Mouse (Mus musculus): ENCODE results near the gene Diexf. TPM values are rescaled to one million over a fixed set of nuclear protein-coding genes. Genes with fewer than 3 reads are reported as not detected.

The Diexf gene
- polyA plus RNA-seq, 1 experiment from 2014 or later: 10.2 TPM

DNA sequence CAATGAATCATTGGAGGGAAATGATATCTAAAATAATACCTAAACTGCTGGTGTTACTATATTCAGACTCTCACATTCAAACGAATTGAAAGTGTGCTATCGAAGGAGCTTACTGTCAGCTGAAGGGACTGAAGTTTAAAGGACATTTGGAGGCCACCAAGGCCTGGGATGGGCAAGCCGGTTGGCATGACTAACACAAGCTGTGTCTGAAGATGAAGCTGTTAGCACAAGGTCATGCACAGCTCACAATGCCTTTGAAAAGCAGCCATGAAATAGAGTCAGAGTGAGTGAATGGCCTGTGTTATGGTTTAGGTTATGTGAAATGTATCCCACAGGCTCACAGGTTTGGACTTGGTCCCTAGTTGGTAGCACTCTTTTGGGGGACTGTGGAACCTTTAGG lies 36.5 kb downstream of the Diexf start:
- H3K27ac ChIP-seq: no peak overlapping the region
- peaks cover 9% of the 10 kb centered on the region; the same call in 1 of the 2 replicates for H3K4me1 ChIP-seq
- no peaks in the 10 kb centered on the region for H3K36me3 ChIP-seq (replicated peaks)
- no peaks in the 10 kb centered on the region for H3K9me3 ChIP-seq
- no peak overlapping the region for H3K4me3 ChIP-seq
- WGBS: 91% methylated on average over 3 of the region's 3 CpGs
- no peak for DNase-seq (ENCODE audit: extremely low spot score, low spot score)
- H3K27me3 ChIP-seq (ENCODE audit: poor library complexity, severe bottlenecking): no peaks in the 10 kb centered on the region

GRCm38 (mm10) chr1:193092771-193093170 lies 37.3 kb downstream of the Diexf start:
- peaks cover 9% of the 10 kb centered on the region; the same call in 1 of the 2 replicates for H3K4me1 ChIP-seq
- H3K27me3 ChIP-seq (ENCODE audit: poor library complexity, severe bottlenecking): no peaks in the 10 kb centered on the region
- H3K4me3 ChIP-seq: no peak overlapping the region
- no peaks in the 10 kb centered on the region for H3K9me3 ChIP-seq
- H3K36me3 ChIP-seq (replicated peaks): no peaks in the 10 kb centered on the region
- 88% methylated on average over 1 of the region's 1 CpGs for WGBS
- no peak overlapping the region for H3K27ac ChIP-seq
- DNase-seq (ENCODE audit: extremely low spot score, low spot score): no peak

GRCm38 (mm10) chr1:193090894-193091293 lies 39.2 kb downstream of the Diexf start:
- Histone ChIP-seq H3K27me3 (ENCODE audit: poor library complexity, severe bottlenecking) (no peaks in the 10 kb centered on the region), H3K4me3 (no peak overlapping the region), H3K9me3 (no peaks in the 10 kb centered on the region), H3K27ac (no peak overlapping the region), H3K4me1 (peaks cover 14% of the 10 kb centered on the region), H3K36me3 (replicated peaks) (no peaks in the 10 kb centered on the region)
- WGBS: 88% methylated on average over 11 of the region's 11 CpGs
- DNase-seq (ENCODE audit: extremely low spot score, low spot score): no peak

GRCm38 (mm10) chr1:193090211-193090871 lies 39.7 kb downstream of the Diexf start:
- Histone ChIP-seq H3K4me3 (no peak overlapping the region), H3K27me3 (ENCODE audit: poor library complexity, severe bottlenecking) (no peaks in the 10 kb centered on the region), H3K27ac (0 out of 2 replicates have a peak overlapping the region, but pooled peaks have one; percentile 16), H3K36me3 (replicated peaks) (no peaks in the 10 kb centered on the region), H3K9me3 (no peaks in the 10 kb centered on the region), H3K4me1 (peaks cover 14% of the 10 kb centered on the region)
- DNase-seq (ENCODE audit: extremely low spot score, low spot score): no peak
- WGBS: 81% methylated on average over 18 of the region's 18 CpGs

- 88% methylated on average over 3 of the region's 3 CpGs for WGBS
- Histone ChIP-seq H3K27ac (no peak overlapping the region), H3K9me3 (no peaks in the 10 kb centered on the region), H3K36me3 (replicated peaks) (no peaks in the 10 kb centered on the region), H3K4me3 (no peak overlapping the region), H3K4me1 (peaks cover 14% of the 10 kb centered on the region), H3K27me3 (ENCODE audit: poor library complexity, severe bottlenecking) (no peaks in the 10 kb centered on the region)
- DNase-seq (ENCODE audit: extremely low spot score, low spot score): no peak
These were observed 40.4 kb downstream of the Diexf start for GRCm38 (mm10) chr1:193089683-193090082.

DNA sequence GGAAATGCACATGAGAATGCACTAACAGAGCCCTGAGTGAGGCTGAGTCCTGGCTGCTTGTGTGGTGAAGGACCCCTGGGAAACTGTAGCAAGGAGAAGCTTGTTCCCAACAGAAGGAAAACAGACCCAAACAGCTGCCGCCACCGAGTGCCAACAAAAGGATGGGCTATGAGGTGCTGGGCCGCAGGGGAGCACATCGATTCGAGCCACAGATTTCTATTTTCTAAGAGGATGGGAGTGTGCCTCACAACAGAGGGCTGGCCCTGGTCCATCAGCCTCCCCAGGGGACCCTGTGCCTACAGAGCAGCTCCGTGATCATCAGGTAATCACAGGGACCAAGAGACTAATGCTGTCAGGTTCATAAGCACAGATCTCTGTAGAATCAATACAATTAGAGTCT lies 40.9 kb downstream of the Diexf start:
- DNase-seq (ENCODE audit: extremely low spot score, low spot score): no peak
- H3K27me3 ChIP-seq (ENCODE audit: poor library complexity, severe bottlenecking): no peaks in the 10 kb centered on the region
- WGBS: 92% methylated on average over 6 of the region's 6 CpGs
- H3K4me3 ChIP-seq: no peak overlapping the region
- no peak overlapping the region for H3K27ac ChIP-seq
- H3K36me3 ChIP-seq (replicated peaks): no peaks in the 10 kb centered on the region
- H3K4me1 ChIP-seq: peaks cover 14% of the 10 kb centered on the region
- no peaks in the 10 kb centered on the region for H3K9me3 ChIP-seq

- Histone ChIP-seq H3K27ac (no peak overlapping the region), H3K9me3 (no peaks in the 10 kb centered on the region), H3K4me1 (peaks cover 26% of the 10 kb centered on the region), H3K36me3 (replicated peaks) (no peaks in the 10 kb centered on the region), H3K4me3 (no peak overlapping the region), H3K27me3 (ENCODE audit: poor library complexity, severe bottlenecking) (no peaks in the 10 kb centered on the region)
- 78% methylated on average over 9 of the region's 9 CpGs for WGBS
- DNase-seq (ENCODE audit: extremely low spot score, low spot score): no peak
These were observed 43.1 kb downstream of the Diexf start for GRCm38 (mm10) chr1:193086842-193087476.

DNA sequence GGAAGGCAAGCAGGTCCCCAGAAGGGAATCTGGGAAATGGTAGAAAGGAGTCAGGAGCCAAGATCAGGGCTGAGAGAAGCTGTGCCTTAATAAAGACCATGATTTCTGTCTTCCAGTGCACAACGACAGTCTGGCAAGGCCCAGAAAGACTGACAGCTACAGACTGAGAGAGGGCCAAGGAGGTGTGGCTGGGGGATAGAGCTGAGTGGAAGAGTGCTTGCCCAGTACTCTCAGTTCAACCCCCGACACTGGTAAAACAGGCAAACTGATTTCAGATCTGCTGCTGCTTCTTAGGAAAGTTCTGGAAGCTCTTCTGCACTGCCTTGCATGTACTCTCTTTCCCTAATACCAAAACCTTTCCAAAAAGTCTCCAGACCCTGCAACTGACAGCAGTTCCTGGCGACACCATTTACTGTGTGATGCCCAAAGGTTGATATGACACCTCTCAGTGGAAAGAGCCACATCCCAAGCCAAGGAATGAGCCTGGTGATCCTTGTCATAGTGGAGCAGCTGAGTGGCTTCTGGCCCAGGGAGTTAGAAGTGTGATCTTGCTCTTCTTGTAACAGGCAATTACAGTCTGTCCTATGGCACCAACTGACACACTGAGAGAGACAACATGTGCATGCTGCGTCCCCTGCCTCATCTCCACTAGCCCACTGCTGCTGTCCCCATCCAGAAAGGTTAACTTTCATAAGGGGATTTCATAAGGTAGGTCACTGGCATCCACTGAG lies 43.8 kb downstream of the Diexf start:
- Histone ChIP-seq H3K27ac (no peak overlapping the region), H3K27me3 (ENCODE audit: poor library complexity, severe bottlenecking) (no peaks in the 10 kb centered on the region), H3K36me3 (replicated peaks) (no peaks in the 10 kb centered on the region), H3K4me1 (peaks cover 31% of the 10 kb centered on the region), H3K9me3 (no peaks in the 10 kb centered on the region), H3K4me3 (no peak overlapping the region)
- no peak for DNase-seq (ENCODE audit: extremely low spot score, low spot score)
- 81% methylated on average over 4 of the region's 4 CpGs for WGBS

DNA sequence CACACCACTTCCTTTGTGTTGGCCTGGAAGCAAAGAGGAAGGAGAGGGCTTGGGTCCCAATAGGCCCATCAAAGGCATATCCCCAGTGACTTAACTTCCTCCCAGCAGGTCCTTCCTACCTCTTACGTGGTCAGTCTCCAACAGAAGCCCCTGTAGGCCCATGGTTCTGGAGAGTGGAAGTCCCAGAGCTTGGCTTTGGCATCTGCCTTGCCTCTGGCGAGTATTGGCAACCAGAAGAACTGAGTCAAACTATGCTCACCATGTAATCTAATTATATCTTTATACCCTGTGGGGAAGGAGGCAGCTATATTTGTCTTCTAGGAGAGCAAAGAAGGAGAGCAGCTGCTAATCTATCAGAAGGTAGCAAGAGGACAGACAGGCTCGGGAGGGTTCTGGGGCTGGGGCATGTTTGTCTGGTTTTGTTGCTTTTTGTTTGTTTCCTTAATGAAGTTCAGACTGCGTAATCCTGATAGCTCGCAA lies 44.5 kb downstream of the Diexf start:
- 76% methylated on average over 5 of the region's 5 CpGs for WGBS
- Histone ChIP-seq H3K9me3 (no peaks in the 10 kb centered on the region), H3K27ac (no peak overlapping the region), H3K4me3 (no peak overlapping the region), H3K36me3 (replicated peaks) (no peaks in the 10 kb centered on the region), H3K4me1 (peaks cover 28% of the 10 kb centered on the region), H3K27me3 (ENCODE audit: poor library complexity, severe bottlenecking) (no peaks in the 10 kb centered on the region)
- DNase-seq (ENCODE audit: extremely low spot score, low spot score): no peak

DNA sequence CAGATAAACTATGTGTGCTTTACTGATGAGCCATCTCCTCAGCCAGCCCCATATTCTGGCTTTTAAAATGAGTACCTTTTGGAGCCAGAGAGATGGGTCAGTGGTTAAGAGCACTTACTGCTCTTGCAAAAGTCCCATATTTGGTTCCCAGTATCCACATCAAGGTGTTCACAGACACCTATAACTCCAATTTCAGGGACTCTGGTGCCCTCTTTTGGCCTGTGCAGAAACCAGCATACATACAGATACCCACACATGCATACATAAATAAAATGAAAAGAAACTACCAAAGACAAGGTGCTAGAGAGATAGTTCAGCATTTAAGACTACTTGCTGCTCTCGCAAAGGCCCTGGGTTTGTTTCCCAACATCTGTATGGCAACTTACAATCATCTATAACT lies 46.1 kb downstream of the Diexf start:
- no peak for DNase-seq (ENCODE audit: extremely low spot score, low spot score)
- H3K36me3 ChIP-seq (replicated peaks): no peaks in the 10 kb centered on the region
- no peak overlapping the region for H3K4me3 ChIP-seq
- peaks cover 22% of the 10 kb centered on the region for H3K4me1 ChIP-seq
- H3K9me3 ChIP-seq: no peaks in the 10 kb centered on the region
- no peaks in the 10 kb centered on the region for H3K27me3 ChIP-seq (ENCODE audit: poor library complexity, severe bottlenecking)
- H3K27ac ChIP-seq: no peak overlapping the region
- WGBS: 84% methylated on average over 1 of the region's 1 CpGs

GRCm38 (mm10) chr1:193083051-193083450 lies 47.0 kb downstream of the Diexf start:
- peaks cover 22% of the 10 kb centered on the region for H3K4me1 ChIP-seq
- H3K27ac ChIP-seq: 0 out of 2 replicates have a peak overlapping the region, but pooled peaks have one; percentile 48
- H3K9me3 ChIP-seq: no peaks in the 10 kb centered on the region
- no peaks in the 10 kb centered on the region for H3K27me3 ChIP-seq (ENCODE audit: poor library complexity, severe bottlenecking)
- WGBS: 81% methylated on average over 7 of the region's 7 CpGs
- no peak for DNase-seq (ENCODE audit: extremely low spot score, low spot score)
- no peak overlapping the region for H3K4me3 ChIP-seq
- no peaks in the 10 kb centered on the region for H3K36me3 ChIP-seq (replicated peaks)

DNA sequence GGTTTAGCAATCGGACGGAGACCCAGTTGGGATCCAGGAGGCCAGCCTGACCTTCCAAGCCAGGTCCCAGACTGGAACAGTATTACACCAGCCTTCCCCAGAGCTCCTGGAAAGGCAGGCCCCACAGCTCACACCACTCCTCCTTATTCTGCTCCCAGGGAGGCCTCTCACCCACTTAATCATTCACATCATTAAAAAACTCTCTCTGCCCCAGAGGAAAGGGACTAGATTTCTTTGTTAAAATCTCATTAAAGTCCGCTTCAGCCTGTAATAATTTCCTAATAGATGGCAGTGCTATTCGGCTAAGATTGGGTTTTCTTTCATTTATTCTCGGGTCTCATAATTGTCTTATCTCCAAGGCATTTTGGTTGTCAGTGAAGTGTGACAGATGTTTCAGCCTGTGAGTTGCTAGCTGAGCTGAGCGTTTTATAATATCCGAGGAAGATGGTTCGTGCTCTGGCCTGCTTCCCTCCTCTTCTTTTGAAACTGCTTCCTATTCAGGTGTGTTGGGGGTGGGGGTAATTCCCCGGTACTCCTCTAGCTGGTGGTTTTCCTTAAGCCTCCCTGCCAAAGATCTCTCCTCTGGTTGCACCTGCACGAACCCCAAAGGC lies 47.7 kb downstream of the Diexf start:
- WGBS: 42% methylated on average over 10 of the region's 10 CpGs

More for the DNA sequence above, 47.7 kb downstream of the Diexf start:
- Histone ChIP-seq H3K27ac (peak overlapping the region; percentile 70), H3K9me3 (no peaks in the 10 kb centered on the region), H3K4me1 (peaks cover 22% of the 10 kb centered on the region), H3K36me3 (replicated peaks) (no peaks in the 10 kb centered on the region), H3K4me3 (no peak overlapping the region), H3K27me3 (ENCODE audit: poor library complexity, severe bottlenecking) (no peaks in the 10 kb centered on the region)
- DNase-seq (ENCODE audit: extremely low spot score, low spot score): no peak
